ENCODE assay signal across 8 mouse cellular contexts in genomic region chr2:32869721-32870274, GRCm38 (mm10). TPM values are rescaled to one million over a fixed set of nuclear protein-coding genes. Genes with fewer than 3 reads are reported as not detected.
DNase-seq lines count a peak whose midpoint lies in the region; ATAC-seq and TF ChIP-seq lines count a peak whose summit lies in the region.
"Had no signal": no experiment of that assay in that cellular context is flagged by ENCODE, and none has a peak within 500 bp of the region (broad histone marks: within the 10 kb centered on the region; RNA-seq: fewer than 3 reads in every experiment).

No protein-coding gene starts in this region.

- H3K9ac ChIP-seq in intestine, postnatal 0 days (ENCODE audit: low read depth, low read length): no peak overlapping the region
- H3K9ac ChIP-seq in lung, postnatal 0 days (replicated peaks; ENCODE audit: low read depth): no peak overlapping the region

- no peak overlapping the region for H3K27ac ChIP-seq in intestine, postnatal 0 days (ENCODE audit: low read depth, low read length)
- peak overlapping the region; percentile 88 for H3K27ac ChIP-seq in lung, postnatal 0 days (ENCODE audit: low read length)

- 0 out of 2 replicates have a peak overlapping the region, but pooled peaks have one; percentile 7 for H3K4me2 ChIP-seq in intestine, postnatal 0 days (replicated peaks; ENCODE audit: low read depth)
- H3K4me2 ChIP-seq in lung, postnatal 0 days (replicated peaks; ENCODE audit: low read depth, low read length): peak overlapping the region; percentile 19; the same call in 1 of the 2 replicates

- no peaks in the 10 kb centered on the region for H3K9me3 ChIP-seq in intestine, postnatal 0 days (ENCODE audit: control insufficient read depth)
- no peaks in the 10 kb centered on the region for H3K9me3 ChIP-seq in lung, postnatal 0 days (ENCODE audit: low read length)

- TF ChIP-seq EP300 in lung, postnatal 0 days (IDR thresholded peaks at IDR 0.05): no peak

- H3K36me3 ChIP-seq in intestine, postnatal 0 days (ENCODE audit: control insufficient read depth, insufficient read depth): no peaks in the 10 kb centered on the region
- H3K36me3 ChIP-seq in lung, postnatal 0 days (ENCODE audit: insufficient read depth, low read length): no peaks in the 10 kb centered on the region

- H3K4me1 ChIP-seq in intestine, postnatal 0 days (replicated peaks; ENCODE audit: control insufficient read depth, insufficient read depth, low read length): peaks cover 4% of the 10 kb centered on the region; the same call in 1 of the 2 replicates
- peaks cover 16% of the 10 kb centered on the region; the same call in 1 of the 2 replicates for H3K4me1 ChIP-seq in lung, postnatal 0 days (ENCODE audit: insufficient read depth, low read depth, low read length)

- ATAC-seq in intestine, postnatal 0 days: 0 out of 2 replicates have a peak, but pooled peaks have one; percentile 9
- ATAC-seq in lung, postnatal 0 days: peak; percentile 65
- ATAC-seq in granulocyte monocyte progenitor cell, adult 5-6 weeks (replicated peaks; ENCODE audit: poor library complexity, severe bottlenecking): no peak

- WGBS in intestine, postnatal 0 days: 40% methylated on average over 6 of the region's 6 CpGs
- 27% methylated on average over 6 of the region's 6 CpGs for WGBS in lung, postnatal 0 days

- no peak overlapping the region for H3K4me3 ChIP-seq in intestine, postnatal 0 days (ENCODE audit: low read depth, low read length)
- H3K4me3 ChIP-seq in lung, postnatal 0 days (ENCODE audit: low read depth, low read length): no peak overlapping the region

- DNase-seq in urinary bladder, adult 18-20 months (ENCODE audit: low spot score in 2 of 2): peak; percentile 75 to 77
- no peak for DNase-seq in urinary bladder, postnatal 10 days (ENCODE audit: low spot score)
- DNase-seq in lung, postnatal 0 days (ENCODE audit: low spot score): peak; percentile 87
- DNase-seq in adrenal gland, adult (ENCODE audit: inconsistent age in 2 of 2, low spot score in 1 of 2): no peak
- no peak for DNase-seq in left cerebral cortex, postnatal 14 days (ENCODE audit: low spot score in 2 of 2)
- DNase-seq: cerebellum, adult 8-10 months had no signal

- TF ChIP-seq CTCF in intestine, postnatal 0 days (IDR thresholded peaks at IDR 0.05; ENCODE audit: low read depth): no peak
- TF ChIP-seq CTCF in lung, postnatal 0 days (IDR thresholded peaks at IDR 0.05): no peak

- H3K27me3 ChIP-seq in intestine, postnatal 0 days (replicated peaks; ENCODE audit: control insufficient read depth, insufficient read depth, low read length): no peaks in the 10 kb centered on the region
- no peaks in the 10 kb centered on the region for H3K27me3 ChIP-seq in lung, postnatal 0 days (replicated peaks; ENCODE audit: insufficient read depth, low read length)

- intact Hi-C loops in left cerebral cortex, postnatal 14 days (cut with DNase I): no loop called here

RNA-seq across cellular contexts. Expression of gene Fam129b, which starts 6.1 kb away (rescaled TPM):
- 13.9 and 15.3 TPM in 2 replicates for polyA plus RNA-seq in intestine, postnatal 0 days (2015; fragmentation: Nextera tagmentation; extraction: Ambion mirVana)
- polyA plus RNA-seq in lung, postnatal 0 days (2015; fragmentation: Nextera tagmentation; extraction: Ambion mirVana): 121 and 150 TPM in 2 replicates
- 7.9 and 20.5 TPM in 2 replicates for total RNA-seq in granulocyte monocyte progenitor cell, adult 5-6 weeks (2014; fragmentation: Nextera tagmentation)
- 6.2 and 9.6 TPM in 2 replicates for total RNA-seq in granulocyte monocyte progenitor cell, adult 5-6 weeks (2017)
- 10 to 100 TPM; 20.0 to 21.0 TPM for total RNA-seq in left cerebral cortex, postnatal 14 days (2021)

RNA-seq across cellular contexts. Expression of gene Stxbp1, which starts 22.8 kb away (rescaled TPM):
- 12.1 and 12.2 TPM in 2 replicates for polyA plus RNA-seq in intestine, postnatal 0 days (2015; fragmentation: Nextera tagmentation; extraction: Ambion mirVana)
- 22.2 and 22.4 TPM in 2 replicates for polyA plus RNA-seq in lung, postnatal 0 days (2015; fragmentation: Nextera tagmentation; extraction: Ambion mirVana)
- total RNA-seq in granulocyte monocyte progenitor cell, adult 5-6 weeks (2014; fragmentation: Nextera tagmentation): 3.5 and 6.3 TPM in 2 replicates
- total RNA-seq in granulocyte monocyte progenitor cell, adult 5-6 weeks (2017): 1.3 and 1.6 TPM in 2 replicates
- total RNA-seq in left cerebral cortex, postnatal 14 days (2021): 1,000 to 10,000 TPM; 1,032 to 1,038 TPM

Comparison
In these comparisons a context has a peak if more than half of its experiments do, and no peak if none do; other contexts are left out.
1. DNase-seq: peak in urinary bladder, adult 18-20 months (2 of 2) and lung, postnatal 0 days (single experiment); none in urinary bladder, postnatal 10 days (single experiment), adrenal gland, adult (0 of 2) and left cerebral cortex, postnatal 14 days (0 of 2).
2. RNA of gene Stxbp1, which starts 22.8 kb away (total RNA-seq): 1,032 to 1,038 TPM in left cerebral cortex, postnatal 14 days; 1.3 to 6.3 TPM in granulocyte monocyte progenitor cell, adult 5-6 weeks; every median in the first group is over 100 times any median in the second.